Mouse (Mus musculus): Measurements from ENCODE around the gene Ccdc107.
A peak's percentile ranks its signal among the peaks of the same experiment; 100 is the strongest.

Ccdc107 gene

DNA sequence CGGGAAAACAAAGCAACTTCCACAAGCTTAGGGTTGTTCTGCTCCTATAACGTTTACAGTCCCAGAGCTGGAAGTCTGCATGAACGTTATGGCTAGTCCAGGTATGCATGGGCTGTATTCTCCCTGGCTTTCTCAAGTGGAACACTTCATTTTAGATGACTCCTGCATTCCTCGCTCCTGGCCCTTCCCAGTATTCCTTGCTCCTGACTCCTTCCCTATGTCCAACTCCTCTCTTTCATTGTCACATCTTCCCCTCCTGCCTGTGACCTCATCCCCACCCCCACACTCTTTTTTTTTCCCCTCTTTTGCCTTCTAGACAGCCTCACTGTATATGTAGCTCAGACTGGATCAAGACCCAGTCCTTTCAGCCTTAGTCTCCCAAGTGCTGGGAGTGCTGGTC, 21.1 kb downstream of the Ccdc107 start:
- no peak for DNase-seq

GRCm38 (mm10) chr4:43515764-43516708, 23.3 kb downstream of the Ccdc107 start:
- DNase-seq, result no peak

DNA sequence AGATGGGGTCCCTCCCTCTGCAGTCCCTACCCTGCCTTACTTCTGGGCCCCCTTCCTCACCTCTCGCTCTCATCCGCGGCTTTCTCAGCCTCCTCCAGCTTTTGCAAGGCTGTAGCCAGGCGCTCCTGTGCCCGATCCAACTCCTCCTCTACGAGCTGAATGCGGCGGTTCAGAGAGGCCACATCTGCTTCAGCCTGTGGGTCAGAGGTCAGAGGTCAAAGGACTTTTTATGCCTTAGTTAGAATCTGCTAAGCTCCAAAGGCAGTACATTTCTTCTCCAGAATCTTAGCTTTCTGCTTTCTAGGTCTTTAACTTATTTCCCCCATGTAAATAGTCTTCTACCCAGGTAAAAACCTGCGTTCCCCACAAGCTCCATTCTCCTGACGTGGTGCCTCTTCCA, 26.9 kb downstream of the Ccdc107 start:
- no peak for DNase-seq

GRCm38 (mm10) chr4:43519956-43520355, 27.3 kb downstream of the Ccdc107 start:
- DNase-seq, result peak; percentile 88

GRCm38 (mm10) chr4:43527880-43528279, 35.2 kb downstream of the Ccdc107 start:
- DNase-seq, result no peak

DNA sequence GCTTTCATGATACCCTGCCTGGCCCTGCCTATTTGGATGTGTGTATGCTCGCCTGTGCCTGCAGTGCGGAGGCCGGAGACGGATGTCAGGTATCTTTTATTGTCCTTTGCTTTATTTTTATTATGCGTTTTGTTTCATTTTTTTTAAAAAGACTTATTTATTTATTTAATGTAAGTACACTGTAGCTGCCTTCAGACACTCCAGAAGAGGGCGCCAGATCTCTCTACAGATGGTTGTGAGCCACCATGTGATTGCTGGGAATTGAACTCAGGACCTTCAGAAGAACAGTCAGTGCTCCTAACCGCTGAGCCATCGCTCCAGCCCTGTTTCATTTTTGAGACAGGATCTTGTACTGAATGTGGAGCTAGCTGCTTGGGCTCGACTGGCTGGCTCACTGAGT, 35.8 kb downstream of the Ccdc107 start:
- no peak for DNase-seq

DNA sequence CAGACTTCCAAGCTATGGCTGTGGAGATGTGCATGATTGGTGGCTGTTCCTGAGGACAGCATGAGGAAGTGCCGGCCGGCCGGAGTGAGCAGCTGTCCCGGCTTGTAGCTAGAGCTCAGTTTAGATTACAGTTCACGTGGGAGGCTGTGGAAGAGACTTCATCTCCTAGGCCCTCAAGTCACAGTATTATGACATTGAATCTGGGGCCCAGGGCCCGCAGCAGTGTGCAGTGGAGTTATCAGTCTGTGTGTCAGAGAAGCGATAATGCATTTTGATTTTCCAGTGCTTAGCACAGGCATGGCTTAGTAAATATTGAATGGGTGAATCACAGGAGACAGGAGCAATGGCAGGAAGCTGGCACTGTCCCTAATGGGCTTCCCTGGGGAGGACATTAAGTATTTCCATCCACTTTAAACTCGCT, 37.4 kb downstream of the Ccdc107 start:
- DNase-seq, result no peak

DNA sequence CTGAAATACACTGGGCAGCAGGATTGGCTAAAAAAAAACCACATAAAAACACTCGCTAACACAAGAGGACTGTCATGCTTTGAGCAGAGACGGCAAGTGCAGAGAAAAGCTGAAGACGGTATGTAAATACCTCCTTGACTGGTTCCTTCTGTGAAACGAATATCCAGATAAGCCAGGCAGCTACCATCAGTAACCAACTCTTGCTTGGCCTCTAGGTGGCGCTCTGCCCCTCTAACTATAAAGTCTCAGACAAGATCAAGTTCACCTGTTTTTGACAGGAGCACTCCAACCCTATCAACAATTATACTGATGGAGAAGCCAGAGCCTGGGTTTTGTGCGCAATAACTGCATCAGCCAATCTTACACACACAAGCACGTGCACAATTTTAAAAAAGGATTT, 37.9 kb downstream of the Ccdc107 start:
- peak; percentile 78 for DNase-seq

GRCm38 (mm10) chr4:43533270-43533669, 40.6 kb downstream of the Ccdc107 start:
- no peak for DNase-seq

DNA sequence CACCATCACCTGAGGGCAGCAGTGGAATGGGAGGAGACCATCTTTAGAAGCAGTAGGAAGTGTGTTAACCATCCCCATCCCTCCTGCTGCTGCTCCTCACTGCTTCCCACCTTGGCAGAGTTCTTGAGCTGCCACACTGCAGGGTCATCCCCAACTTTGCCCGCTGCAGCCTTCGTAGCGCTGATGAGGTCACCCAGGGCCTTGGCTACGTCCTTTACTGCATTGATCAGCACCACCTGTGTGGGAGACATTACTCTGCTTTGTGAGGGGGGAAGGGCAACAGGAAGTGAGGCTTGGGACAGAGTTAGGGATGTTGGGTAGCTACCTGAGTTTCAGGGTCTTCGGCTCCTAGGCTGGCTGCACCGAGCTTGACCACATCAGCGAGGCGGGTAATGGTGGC, 42.9 kb downstream of the Ccdc107 start:
- DNase-seq, result no peak

GRCm38 (mm10) chr4:43536031-43536430, 43.3 kb downstream of the Ccdc107 start:
- no peak for DNase-seq

GRCm38 (mm10) chr4:43542044-43542443, 49.3 kb downstream of the Ccdc107 start:
- DNase-seq, result no peak

All from cerebellum, adult 9-10 months (tissue).